In genomic region chr3:122428325-122428821, GRCm38 (mm10) we compare ENCODE assay signal across 10 mouse cellular contexts.
DNase-seq lines count a peak whose midpoint lies in the region; ATAC-seq and TF ChIP-seq lines count a peak whose summit lies in the region.
"Had no signal": no experiment of that assay in that cellular context is flagged by ENCODE, and none has a peak within 500 bp of the region (broad histone marks: within the 10 kb centered on the region; RNA-seq: fewer than 3 reads in every experiment).

No protein-coding gene starts in this region.

- 90% methylated on average over 7 of the region's 7 CpGs for WGBS in hindbrain, embryonic 15.5 days
- 92% methylated on average over 7 of the region's 7 CpGs for WGBS in hindbrain, embryonic 11.5 days
- WGBS in midbrain, postnatal 0 days: 69% methylated on average over 7 of the region's 7 CpGs

- no peak overlapping the region for H3K4me2 ChIP-seq in hindbrain, embryonic 15.5 days
- H3K4me2 ChIP-seq in hindbrain, embryonic 11.5 days (replicated peaks; ENCODE audit: low read depth, low read length): no peak overlapping the region
- no peak overlapping the region for H3K4me2 ChIP-seq in midbrain, postnatal 0 days (ENCODE audit: low read depth, low read length, poor library complexity, severe bottlenecking)
- H3K4me2 ChIP-seq: lung, embryonic 14.5 days had no signal

- H3K4me1 ChIP-seq in hindbrain, embryonic 15.5 days (replicated peaks): no peaks in the 10 kb centered on the region
- H3K4me1 ChIP-seq in hindbrain, embryonic 11.5 days (replicated peaks; ENCODE audit: control insufficient read depth, insufficient read depth, low read length): no peaks in the 10 kb centered on the region
- H3K4me1 ChIP-seq in midbrain, postnatal 0 days (ENCODE audit: insufficient read depth, low read length): no peaks in the 10 kb centered on the region

- H3K9ac ChIP-seq in hindbrain, embryonic 15.5 days: no peak overlapping the region
- no peak overlapping the region for H3K9ac ChIP-seq in hindbrain, embryonic 11.5 days (ENCODE audit: low read depth, low read length)
- no peak overlapping the region for H3K9ac ChIP-seq in midbrain, postnatal 0 days (replicated peaks; ENCODE audit: low read length, poor library complexity, severe bottlenecking)
- H3K9ac ChIP-seq: lung, embryonic 14.5 days had no signal

- peak; percentile 54 for ATAC-seq in hindbrain, embryonic 15.5 days (ENCODE audit: low FRiP score, low read depth)
- no peak for ATAC-seq in hindbrain, embryonic 11.5 days (ENCODE audit: low FRiP score)
- peak; percentile 81 for ATAC-seq in midbrain, postnatal 0 days (ENCODE audit: low FRiP score)

- TF ChIP-seq POLR2A in brain, embryonic 14.5 days (IDR thresholded peaks at IDR 0.05; ENCODE audit: borderline replicate concordance, extremely low read depth, insufficient read depth, insufficient read length, poor library complexity, severe bottlenecking): no peak

- no peaks in the 10 kb centered on the region for H3K27me3 ChIP-seq in hindbrain, embryonic 15.5 days
- H3K27me3 ChIP-seq in hindbrain, embryonic 11.5 days (ENCODE audit: control insufficient read depth, insufficient read depth, low read length): no peaks in the 10 kb centered on the region
- no peaks in the 10 kb centered on the region for H3K27me3 ChIP-seq in midbrain, postnatal 0 days (ENCODE audit: insufficient read depth, low read length)

- no peaks in the 10 kb centered on the region for H3K9me3 ChIP-seq in hindbrain, embryonic 15.5 days
- no peaks in the 10 kb centered on the region for H3K9me3 ChIP-seq in hindbrain, embryonic 11.5 days (ENCODE audit: control insufficient read depth, low read length)
- no peaks in the 10 kb centered on the region for H3K9me3 ChIP-seq in midbrain, postnatal 0 days (ENCODE audit: low read length)

- no peaks in the 10 kb centered on the region for H3K36me3 ChIP-seq in hindbrain, embryonic 15.5 days
- H3K36me3 ChIP-seq in hindbrain, embryonic 11.5 days (ENCODE audit: control insufficient read depth, insufficient read depth, low read length): no peaks in the 10 kb centered on the region
- H3K36me3 ChIP-seq in midbrain, postnatal 0 days (ENCODE audit: insufficient read depth, low read length): no peaks in the 10 kb centered on the region

- DNase-seq in hindbrain, embryonic 11.5 days (ENCODE audit: low spot score): no peak
- DNase-seq in brain, embryonic 14.5 days (ENCODE audit: low read depth): peak; percentile 79
- peak; percentile 26 for DNase-seq in liver
- peak; percentile 37 for DNase-seq in midbrain, postnatal 0 days (ENCODE audit: low spot score)
- DNase-seq in spleen, adult 12 weeks (ENCODE audit: low spot score): no peak
- DNase-seq in ovary, postnatal 10 days (ENCODE audit: low spot score): no peak
- DNase-seq in cerebellum, adult 11-12 months: no peak
- DNase-seq: layer of hippocampus, adult 9-11 months; lung, embryonic 14.5 days had no signal

- no peak overlapping the region for H3K4me3 ChIP-seq in hindbrain, embryonic 15.5 days
- no peak overlapping the region for H3K4me3 ChIP-seq in hindbrain, embryonic 11.5 days (ENCODE audit: low read depth, low read length)
- no peak overlapping the region for H3K4me3 ChIP-seq in midbrain, postnatal 0 days (ENCODE audit: low read depth, low read length)

- TF ChIP-seq CTCF in brain, embryonic 14.5 days (IDR thresholded peaks at IDR 0.05; ENCODE audit: borderline replicate concordance, extremely low read depth, insufficient read depth, insufficient read length): no peak
- no peak for TF ChIP-seq CTCF in midbrain, postnatal 0 days (IDR thresholded peaks at IDR 0.05)

- H3K27ac ChIP-seq in hindbrain, embryonic 15.5 days (replicated peaks): no peak overlapping the region
- no peak overlapping the region for H3K27ac ChIP-seq in hindbrain, embryonic 11.5 days (ENCODE audit: low read depth, low read length)
- no peak overlapping the region for H3K27ac ChIP-seq in midbrain, postnatal 0 days (ENCODE audit: low read depth, low read length)

Comparison
In these comparisons a context has a peak if more than half of its experiments do, and no peak if none do; other contexts are left out.
1. DNase-seq: peak in brain, embryonic 14.5 days (single experiment), liver (single experiment) and midbrain, postnatal 0 days (single experiment); none in hindbrain, embryonic 11.5 days (single experiment), spleen, adult 12 weeks (single experiment), ovary, postnatal 10 days (single experiment) and cerebellum, adult 11-12 months (single experiment).